Mouse (Mus musculus) spleen, embryonic (tissue): Measurements from ENCODE around the gene Tprgl.

Experiments
- CTCF ChIA-PET: fragments of 350-600 bp; sonication (Branson Sonifier 250); formaldehyde crosslinking; loops from one replicate; lab custom pipeline; 2022; lab: Charles Lee

Tprgl gene

DNA sequence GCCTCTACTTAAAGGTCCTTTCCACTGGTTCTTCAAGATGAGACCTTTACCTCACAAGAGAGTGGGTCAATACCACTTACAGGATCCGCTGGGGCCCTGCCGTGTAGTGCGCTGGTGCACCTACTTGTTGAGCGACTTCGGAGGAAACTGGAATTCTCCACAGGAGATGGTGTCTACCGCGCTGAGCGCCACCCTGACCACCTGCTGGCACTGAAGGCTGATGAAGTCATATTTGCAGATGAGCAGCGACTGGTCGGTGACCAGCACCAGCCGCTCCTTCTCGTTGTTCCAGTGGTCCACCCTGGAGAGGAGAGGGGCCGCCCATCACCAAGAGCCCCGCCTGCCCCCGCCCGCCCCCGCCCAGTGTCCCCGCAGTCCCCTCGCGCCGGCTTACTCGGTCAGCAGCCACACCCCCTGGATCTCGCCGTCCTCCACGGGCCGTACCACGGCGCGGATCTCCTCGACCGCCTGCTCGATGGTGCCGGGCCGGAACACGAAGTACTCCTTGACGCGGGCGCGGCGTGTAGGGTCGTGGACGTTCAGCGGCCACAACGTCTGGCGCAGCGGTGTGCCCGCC lies 417 bp downstream of the Tprgl start:
- CTCF ChIA-PET, result interaction anchor here (1.4 kb wide), 1 partner anchor 17 kb away, joined by 4 read pairs; no protein-coding TSS in a partner anchor

DNA sequence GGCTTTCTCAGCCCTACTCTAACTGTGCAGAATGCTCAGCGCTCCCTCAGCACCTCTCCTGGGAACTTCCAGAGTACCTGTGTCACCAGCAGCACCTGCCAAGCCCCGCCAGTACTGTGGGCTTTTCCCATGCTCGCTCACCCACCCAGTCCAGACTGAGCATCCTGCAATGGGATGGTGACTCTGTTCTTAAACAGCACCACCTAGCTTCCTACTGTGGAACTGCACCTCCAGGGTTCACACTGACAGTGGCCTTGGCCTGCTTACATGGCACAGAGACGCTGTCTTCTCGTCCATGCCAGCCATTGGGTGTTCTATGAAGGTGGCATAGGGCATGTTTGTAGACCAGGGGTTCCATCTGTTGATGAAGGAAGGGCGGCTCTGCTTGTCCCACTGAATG lies 1.5 kb downstream of the Tprgl start:
- CTCF ChIA-PET, result no interaction called here

- CTCF ChIA-PET, result no interaction called here
Measured at GRCm38 (mm10) chr4:154157970-154158662, 2.4 kb downstream of the Tprgl start.

DNA sequence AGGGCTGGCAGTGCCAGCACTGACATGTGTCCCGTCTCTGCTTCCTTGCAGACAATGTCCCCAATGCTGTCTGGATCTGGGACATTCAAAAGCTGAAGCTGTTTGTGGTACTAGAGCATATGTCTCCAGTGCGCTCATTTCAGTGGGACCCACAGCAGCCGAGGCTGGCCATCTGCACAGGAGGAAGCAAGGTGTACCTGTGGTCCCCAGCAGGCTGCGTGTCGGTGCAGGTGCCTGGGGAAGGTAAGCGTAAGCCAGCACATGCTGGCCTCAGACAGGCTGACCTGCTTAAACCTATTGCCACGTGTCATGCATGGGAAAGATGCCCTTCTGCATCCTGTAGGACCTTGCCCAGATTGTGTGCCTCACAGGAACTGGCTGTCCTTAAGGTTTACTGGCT lies 4.4 kb downstream of the Tprgl start:
- CTCF ChIA-PET, result no interaction called here

- CTCF ChIA-PET, result interaction anchor here (0.9 kb wide), 1 partner anchor 9 kb away, joined by 3 read pairs; no protein-coding TSS in a partner anchor
Measured at GRCm38 (mm10) chr4:154154104-154154503, 6.4 kb downstream of the Tprgl start.

DNA sequence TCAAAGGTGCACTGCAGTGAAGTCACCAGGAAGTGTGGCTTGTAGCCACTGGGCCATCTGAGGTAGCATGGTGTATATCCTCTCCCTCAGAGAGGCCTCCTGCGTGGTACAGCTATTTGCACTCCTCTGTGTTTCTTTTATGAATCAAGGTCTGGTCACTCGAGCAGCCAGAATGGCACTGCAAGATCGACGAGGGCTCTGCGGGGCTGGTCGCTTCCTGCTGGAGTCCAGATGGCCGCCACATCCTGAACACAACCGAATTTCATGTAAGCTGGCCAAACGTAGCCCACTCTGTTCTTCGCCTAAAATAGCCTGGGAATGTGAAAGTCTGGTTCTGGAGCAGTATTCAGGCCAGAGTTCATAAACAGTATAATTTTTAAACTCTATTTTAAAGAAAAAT lies 14.1 kb downstream of the Tprgl start:
- CTCF ChIA-PET, result no interaction called here

- CTCF ChIA-PET, result interaction anchor here (0.7 kb wide), 1 partner anchor 10 kb away, joined by 4 read pairs; no protein-coding TSS in a partner anchor
Measured at GRCm38 (mm10) chr4:154144712-154145111, 15.8 kb downstream of the Tprgl start.

- CTCF ChIA-PET, result interaction anchor here (1.1 kb wide), 1 partner anchor 18 kb away, joined by 4 read pairs; the partner anchor contains the start of gene Tprgl
Measured at GRCm38 (mm10) chr4:154142211-154143040, 18.0 kb downstream of the Tprgl start, which contains the start of gene Wrap73. Gene Wrap73, plus strand, starts transcription at chr4:154142372.

- CTCF ChIA-PET, result no interaction called here
Measured at GRCm38 (mm10) chr4:154141009-154141867, 19.2 kb downstream of the Tprgl start.

DNA sequence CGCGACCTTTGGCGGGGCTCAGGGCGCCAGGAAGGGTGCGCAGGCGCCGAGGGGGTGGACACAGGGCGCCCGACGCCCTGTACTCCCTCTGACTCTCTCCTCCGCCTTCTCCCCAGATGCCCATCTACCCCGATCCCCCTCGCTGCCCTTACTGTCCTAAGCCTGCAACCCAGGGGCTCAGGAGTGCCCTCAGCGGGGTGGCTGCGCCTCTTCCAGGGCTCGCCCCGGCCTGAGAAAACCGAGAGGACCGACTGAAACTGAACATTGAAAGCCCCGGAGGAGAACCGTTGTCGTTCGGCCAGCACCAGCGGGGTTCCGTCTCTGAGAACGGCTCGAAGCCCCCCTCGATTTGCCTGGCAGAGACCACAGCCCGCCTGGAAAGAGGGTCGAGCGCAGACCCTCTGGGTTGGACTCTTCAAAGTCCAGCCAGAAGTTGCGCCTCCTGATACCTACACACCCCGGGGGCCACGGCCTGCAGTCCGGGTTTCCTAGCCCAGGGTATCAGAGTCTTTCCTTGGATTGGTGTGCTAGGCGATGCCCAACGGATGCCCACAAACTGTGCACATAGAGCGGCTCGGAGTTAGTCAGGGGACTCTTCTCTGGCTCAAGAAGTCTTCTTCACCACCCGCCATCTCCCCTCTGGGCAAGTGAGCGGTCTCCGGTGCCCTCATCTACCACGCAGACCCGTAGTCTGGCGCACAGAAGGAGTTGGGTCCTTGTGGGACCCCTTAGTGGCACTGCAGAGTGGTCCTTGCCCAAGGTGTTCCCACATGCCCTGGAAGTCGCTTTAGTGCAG lies 20.1 kb downstream of the Tprgl start:
- CTCF ChIA-PET, result no interaction called here

GRCm38 (mm10) chr4:154140182-154140212 lies 20.5 kb downstream of the Tprgl start, which contains the start of gene Trp73:
Gene Trp73, minus strand, starts transcription at chr4:154140208.
- CTCF ChIA-PET, result no interaction called here

- CTCF ChIA-PET, result interaction anchor here (0.6 kb wide), 1 partner anchor 140 kb away, joined by 3 read pairs; no protein-coding TSS in a partner anchor
Measured at GRCm38 (mm10) chr4:154139671-154140181, 20.7 kb downstream of the Tprgl start.

GRCm38 (mm10) chr4:154137139-154137538 lies 23.3 kb downstream of the Tprgl start:
- CTCF ChIA-PET, result no interaction called here

GRCm38 (mm10) chr4:154134803-154135202 lies 25.7 kb downstream of the Tprgl start:
- CTCF ChIA-PET, result interaction anchor here (0.6 kb wide), 1 partner anchor 10 kb away, joined by 4 read pairs; no protein-coding TSS in a partner anchor

GRCm38 (mm10) chr4:154131894-154132293 lies 28.6 kb downstream of the Tprgl start:
- CTCF ChIA-PET, result no interaction called here

- CTCF ChIA-PET, result no interaction called here
Measured at GRCm38 (mm10) chr4:154129950-154130349, 30.5 kb downstream of the Tprgl start.

- CTCF ChIA-PET, result no interaction called here
Measured at GRCm38 (mm10) chr4:154127273-154127672, 33.2 kb downstream of the Tprgl start.

- CTCF ChIA-PET, result no interaction called here
Measured at GRCm38 (mm10) chr4:154125202-154125601, 35.3 kb downstream of the Tprgl start.

GRCm38 (mm10) chr4:154123553-154123952 lies 36.9 kb downstream of the Tprgl start:
- CTCF ChIA-PET, result no interaction called here

DNA sequence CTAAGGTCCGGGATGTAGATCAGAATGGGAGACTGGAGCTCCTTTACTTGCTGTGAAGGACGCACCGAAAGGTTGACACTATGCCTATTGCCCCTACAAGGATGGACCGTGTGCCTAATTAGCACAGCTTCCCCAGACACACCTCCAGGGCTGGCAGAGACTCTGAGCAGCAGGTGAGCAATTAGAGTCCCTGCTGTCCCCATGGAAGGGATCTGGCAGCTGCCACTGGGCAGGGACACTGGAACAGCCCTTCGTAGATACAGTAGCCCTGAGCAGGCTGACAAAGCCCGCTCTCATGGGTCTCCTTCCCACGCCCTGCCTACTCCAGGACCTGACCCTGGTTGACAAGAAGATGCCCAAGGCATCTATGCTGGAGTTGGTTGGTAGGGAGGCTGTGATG lies 38.1 kb downstream of the Tprgl start:
- CTCF ChIA-PET, result no interaction called here

DNA sequence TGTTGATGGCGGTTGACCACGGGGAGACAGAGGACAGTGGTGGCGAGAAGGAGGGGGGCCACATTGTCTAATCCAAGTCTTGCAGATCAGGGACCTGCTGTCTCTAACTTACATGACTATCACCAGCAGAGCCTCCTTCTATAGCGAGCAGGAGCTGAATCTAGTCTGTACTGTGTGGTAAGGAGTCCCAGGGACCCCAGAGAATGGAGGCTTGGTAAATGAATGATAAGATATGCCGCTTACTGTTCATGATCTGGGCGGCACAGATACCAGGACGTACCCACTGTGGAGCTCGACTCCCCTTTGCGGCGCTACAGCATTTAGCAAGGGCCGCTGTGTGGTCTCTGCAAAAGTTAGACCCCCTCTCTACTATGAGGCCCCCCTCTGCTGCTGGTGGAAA lies 38.7 kb downstream of the Tprgl start:
- CTCF ChIA-PET, result no interaction called here
